In the genomic region with DNA sequence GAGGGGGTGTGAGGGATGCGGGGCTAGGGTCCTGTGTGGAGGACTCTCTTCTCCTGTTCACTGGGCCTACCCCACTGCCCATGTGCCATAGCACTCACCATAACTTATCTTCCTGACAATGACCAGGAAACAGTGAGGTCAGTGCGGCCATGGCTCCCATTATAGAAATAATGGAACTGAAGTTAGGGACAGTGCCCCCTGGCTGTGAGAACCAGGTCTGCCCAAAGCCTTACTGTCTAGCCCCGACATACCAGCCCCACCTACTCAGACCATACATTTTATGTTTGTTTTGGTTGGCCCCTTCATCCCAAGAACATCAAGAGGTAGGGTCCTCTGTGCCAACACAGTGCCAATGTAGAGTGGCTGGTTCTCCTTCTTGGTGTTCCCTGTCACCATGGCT, we compare ENCODE assay signal across 17 mouse cellular contexts. TPM values are rescaled to one million over a fixed set of nuclear protein-coding genes. Genes with fewer than 3 reads are reported as not detected.
DNase-seq lines count a peak whose midpoint lies in the region; ATAC-seq and TF ChIP-seq lines count a peak whose summit lies in the region.
"Had no signal": no experiment of that assay in that cellular context is flagged by ENCODE, and none has a peak within 500 bp of the region (broad histone marks: within the 10 kb centered on the region; RNA-seq: fewer than 3 reads in every experiment).

No protein-coding gene starts in this region.

- H3K4me2 ChIP-seq in intestine, postnatal 0 days (replicated peaks; ENCODE audit: low read depth) = no peak overlapping the region
- H3K4me2 ChIP-seq in intestine, embryonic 15.5 days (replicated peaks) = no peak overlapping the region
- no peak overlapping the region for H3K4me2 ChIP-seq in forebrain, embryonic 16.5 days (ENCODE audit: low read length)
- H3K4me2 ChIP-seq: embryonic facial prominence, embryonic 13.5 days; hindbrain, embryonic 13.5 days; neural tube, embryonic 13.5 days had no signal

- no peak overlapping the region for H3K27ac ChIP-seq in intestine, postnatal 0 days (ENCODE audit: low read depth, low read length)
- no peak overlapping the region for H3K27ac ChIP-seq in intestine, embryonic 15.5 days
- H3K27ac ChIP-seq in forebrain, embryonic 16.5 days (ENCODE audit: low read length) = no peak overlapping the region
- H3K27ac ChIP-seq: embryonic facial prominence, embryonic 13.5 days; hindbrain, embryonic 13.5 days; neural tube, embryonic 13.5 days had no signal

- H3K4me1 ChIP-seq in intestine, postnatal 0 days (replicated peaks; ENCODE audit: control insufficient read depth, insufficient read depth, low read length) = 0 out of 2 replicates have a peak, but pooled peaks cover 3% of the 10 kb centered on the region
- peaks cover 16% of the 10 kb centered on the region; the same call in 1 of the 2 replicates for H3K4me1 ChIP-seq in intestine, embryonic 15.5 days (replicated peaks)
- peaks cover 16% of the 10 kb centered on the region for H3K4me1 ChIP-seq in forebrain, embryonic 16.5 days (replicated peaks; ENCODE audit: control insufficient read depth, insufficient read depth, low read length)

- no peaks in the 10 kb centered on the region for H3K27me3 ChIP-seq in intestine, postnatal 0 days (replicated peaks; ENCODE audit: control insufficient read depth, insufficient read depth, low read length)
- H3K27me3 ChIP-seq in intestine, embryonic 15.5 days (replicated peaks) = no peaks in the 10 kb centered on the region
- H3K27me3 ChIP-seq in forebrain, embryonic 16.5 days (replicated peaks; ENCODE audit: control insufficient read depth, insufficient read depth, low read length) = no peaks in the 10 kb centered on the region
- H3K27me3 ChIP-seq: embryonic facial prominence, embryonic 13.5 days; hindbrain, embryonic 13.5 days; neural tube, embryonic 13.5 days had no signal

- H3K9me3 ChIP-seq in intestine, postnatal 0 days (ENCODE audit: control insufficient read depth) = no peaks in the 10 kb centered on the region
- no peaks in the 10 kb centered on the region for H3K9me3 ChIP-seq in intestine, embryonic 15.5 days
- no peaks in the 10 kb centered on the region for H3K9me3 ChIP-seq in forebrain, embryonic 16.5 days (ENCODE audit: control insufficient read depth, low read length)
- H3K9me3 ChIP-seq: embryonic facial prominence, embryonic 13.5 days; hindbrain, embryonic 13.5 days; neural tube, embryonic 13.5 days had no signal

- no peak overlapping the region for H3K9ac ChIP-seq in intestine, postnatal 0 days (ENCODE audit: low read depth, low read length)
- no peak overlapping the region for H3K9ac ChIP-seq in intestine, embryonic 15.5 days
- no peak overlapping the region for H3K9ac ChIP-seq in forebrain, embryonic 16.5 days (replicated peaks; ENCODE audit: low read depth, low read length)
- H3K9ac ChIP-seq: embryonic facial prominence, embryonic 13.5 days; hindbrain, embryonic 13.5 days; neural tube, embryonic 13.5 days had no signal

- H3K36me3 ChIP-seq in intestine, postnatal 0 days (ENCODE audit: control insufficient read depth, insufficient read depth) = no peaks in the 10 kb centered on the region
- H3K36me3 ChIP-seq in intestine, embryonic 15.5 days = no peaks in the 10 kb centered on the region
- H3K36me3 ChIP-seq in forebrain, embryonic 16.5 days (ENCODE audit: control insufficient read depth, insufficient read depth) = no peaks in the 10 kb centered on the region
- H3K36me3 ChIP-seq: embryonic facial prominence, embryonic 13.5 days; hindbrain, embryonic 13.5 days; neural tube, embryonic 13.5 days had no signal

- peak; percentile 54 for TF ChIP-seq CTCF in intestine, postnatal 0 days (IDR thresholded peaks at IDR 0.05; ENCODE audit: low read depth)

- whole genome bisulfite sequencing in intestine, postnatal 0 days = 86% methylated on average over 3 of the region's 3 CpGs
- 73% methylated on average over 3 of the region's 3 CpGs for whole genome bisulfite sequencing in intestine, embryonic 15.5 days
- 79% methylated on average over 3 of the region's 3 CpGs for WGBS in forebrain, embryonic 16.5 days

- H3K4me3 ChIP-seq in intestine, postnatal 0 days (ENCODE audit: low read depth, low read length) = no peak overlapping the region
- H3K4me3 ChIP-seq in intestine, embryonic 15.5 days (replicated peaks) = no peak overlapping the region
- H3K4me3 ChIP-seq in forebrain, embryonic 16.5 days (replicated peaks; ENCODE audit: low read length) = no peak overlapping the region
- H3K4me3 ChIP-seq: embryonic facial prominence, embryonic 13.5 days; hindbrain, embryonic 13.5 days; neural tube, embryonic 13.5 days had no signal

- DNase-seq in adrenal gland, adult 2 months = peak; percentile 38
- DNase-seq in adrenal gland, postnatal 4 days (ENCODE audit: low spot score in 2 of 2) = no peak
- DNase-seq in retina, embryonic 14.5 days (ENCODE audit: low spot score) = peak; percentile 46
- no peak for DNase-seq in retina, postnatal 1 day
- no peak for DNase-seq in spleen, postnatal 14 days (ENCODE audit: low spot score in 2 of 2)
- DNase-seq: heart, adult 18-20 months; right cerebral cortex, postnatal 4 days; thymus, adult 18-20 months had no signal

- ATAC-seq in intestine, postnatal 0 days = no peak
- ATAC-seq in intestine, embryonic 15.5 days = no peak
- no peak for ATAC-seq in forebrain, embryonic 16.5 days
- ATAC-seq: forebrain, embryonic 14.5 days had no signal

RNA-seq across cellular contexts. Expression of gene Atp1a2, which starts 7.8 kb away (rescaled TPM):
- total RNA-seq in adrenal gland, adult 2 months (2021) = 100 to 1,000 TPM; 126 to 247 TPM
- 57.3 and 85.0 TPM in 2 replicates for polyA plus RNA-seq in adrenal gland, adult 2 months (2012; rRNA removed)
- total RNA-seq in adrenal gland, postnatal 4 days (2021) = 10 to 100 TPM; 50.9 to 70.2 TPM
- 1.9 and 2.8 TPM in 2 replicates for polyA plus RNA-seq in intestine, postnatal 0 days (2015; fragmentation: Nextera tagmentation; extraction: Ambion mirVana)
- polyA plus RNA-seq in intestine, embryonic 15.5 days (2015; fragmentation: Nextera tagmentation; extraction: Ambion mirVana) = 3.3 TPM in 2 replicates
- 42.4 and 47.1 TPM in 2 replicates for polyA plus RNA-seq in forebrain, embryonic 16.5 days (2015; fragmentation: Nextera tagmentation; extraction: Ambion mirVana)

RNA-seq across cellular contexts. Expression of gene Kcnj9, which starts 23.5 kb away (rescaled TPM):
- under 1 TPM; 0.09 to 0.17 TPM for total RNA-seq in adrenal gland, adult 2 months (2021)
- 0.67 and 0.85 TPM in 2 replicates for polyA plus RNA-seq in adrenal gland, adult 2 months (2012; rRNA removed)
- under 1 TPM; 0.11 to 0.20 TPM for total RNA-seq in adrenal gland, postnatal 4 days (2021)
- 0.05 TPM in 1 of 2 replicates, not detected in the other for polyA plus RNA-seq in intestine, postnatal 0 days (2015; fragmentation: Nextera tagmentation; extraction: Ambion mirVana)
- polyA plus RNA-seq in intestine, embryonic 15.5 days (2015; fragmentation: Nextera tagmentation; extraction: Ambion mirVana) = 0.08 TPM in 1 of 2 replicates, not detected in the other
- polyA plus RNA-seq in forebrain, embryonic 16.5 days (2015; fragmentation: Nextera tagmentation; extraction: Ambion mirVana) = 2.6 and 4.2 TPM in 2 replicates
- total RNA-seq: heart, adult 18-20 months had no signal
- polyA plus RNA-seq: embryonic facial prominence, embryonic 13.5 days had no signal

RNA-seq across cellular contexts. Expression of gene Kcnj10, which starts 35.4 kb away (rescaled TPM):
- 1 to 10 TPM; 1.0 to 1.1 TPM for total RNA-seq in adrenal gland, adult 2 months (2021)
- polyA plus RNA-seq in adrenal gland, adult 2 months (2012; rRNA removed) = 0.99 and 1.1 TPM in 2 replicates
- 1 to 10 TPM; 1.8 to 4.5 TPM for total RNA-seq in adrenal gland, postnatal 4 days (2021)
- polyA plus RNA-seq in intestine, postnatal 0 days (2015; fragmentation: Nextera tagmentation; extraction: Ambion mirVana) = 0.16 and 0.17 TPM in 2 replicates
- 0.08 TPM in 2 replicates for polyA plus RNA-seq in intestine, embryonic 15.5 days (2015; fragmentation: Nextera tagmentation; extraction: Ambion mirVana)
- polyA plus RNA-seq in forebrain, embryonic 16.5 days (2015; fragmentation: Nextera tagmentation; extraction: Ambion mirVana) = 2.1 and 2.2 TPM in 2 replicates
- polyA plus RNA-seq: C2C12 had no signal

RNA-seq across cellular contexts. Expression of gene Igsf8, which starts 44.2 kb away (rescaled TPM):
- total RNA-seq in adrenal gland, adult 2 months (2021) = 10 to 100 TPM; 32.2 to 38.3 TPM
- 109 and 126 TPM in 2 replicates for polyA plus RNA-seq in adrenal gland, adult 2 months (2012; rRNA removed)
- total RNA-seq in adrenal gland, postnatal 4 days (2021) = 10 to 100 TPM; 45.3 to 55.6 TPM
- 17.7 and 17.8 TPM in 2 replicates for polyA plus RNA-seq in intestine, postnatal 0 days (2015; fragmentation: Nextera tagmentation; extraction: Ambion mirVana)
- polyA plus RNA-seq in intestine, embryonic 15.5 days (2015; fragmentation: Nextera tagmentation; extraction: Ambion mirVana) = 46.1 and 53.3 TPM in 2 replicates
- polyA plus RNA-seq in forebrain, embryonic 16.5 days (2015; fragmentation: Nextera tagmentation; extraction: Ambion mirVana) = 136 and 152 TPM in 2 replicates

RNA-seq across cellular contexts. Expression of gene Atp1a4, which starts 47.4 kb away (rescaled TPM):
- 1 to 10 TPM in 1 of 2 experiments, under 1 TPM in 1; 0.62 to 3.6 TPM for total RNA-seq in adrenal gland, adult 2 months (2021)
- polyA plus RNA-seq in adrenal gland, adult 2 months (2012; rRNA removed) = 0.90 and 0.91 TPM in 2 replicates
- total RNA-seq in adrenal gland, postnatal 4 days (2021) = under 1 TPM; 0.39 to 0.45 TPM
- polyA plus RNA-seq in intestine, postnatal 0 days (2015; fragmentation: Nextera tagmentation; extraction: Ambion mirVana) = not detected in 2 replicates
- not detected in 2 replicates for polyA plus RNA-seq in intestine, embryonic 15.5 days (2015; fragmentation: Nextera tagmentation; extraction: Ambion mirVana)
- polyA plus RNA-seq in forebrain, embryonic 16.5 days (2015; fragmentation: Nextera tagmentation; extraction: Ambion mirVana) = 0.11 TPM in 1 of 2 replicates, not detected in the other
- total RNA-seq: heart, adult 18-20 months; left cerebral cortex, postnatal 36 days had no signal
- polyA plus RNA-seq: C2C12; embryonic facial prominence, embryonic 13.5 days; hindbrain, embryonic 13.5 days; neural tube, embryonic 13.5 days had no signal

Comparison
In these comparisons a context has a peak if more than half of its experiments do, and no peak if none do; other contexts are left out.
1. DNase-seq: peak in adrenal gland, adult 2 months (single experiment) and retina, embryonic 14.5 days (single experiment); none in adrenal gland, postnatal 4 days (0 of 2), retina, postnatal 1 day (single experiment) and spleen, postnatal 14 days (0 of 2).
2. RNA of gene Atp1a2, which starts 7.8 kb away (polyA plus RNA-seq): 57.3 to 85.0 TPM in adrenal gland, adult 2 months and 42.4 to 47.1 TPM in forebrain, embryonic 16.5 days; 3.3 TPM in intestine, embryonic 15.5 days and 1.9 to 2.8 TPM in intestine, postnatal 0 days; every median in the first group is over 10 times any median in the second.